Mouse (Mus musculus) cortical plate, adult 2 months (tissue): ENCODE data around the gene Efhd1. TPM values are rescaled to one million over a fixed set of nuclear protein-coding genes. Genes with fewer than 3 reads are reported as not detected.

Experiments used
- H3K27ac ChIP-seq: fragments of 200-500 bp; 2 replicates; pipeline ENCODE4 v1.5.1; 2012; ENCODE audit warnings: low read length, control low read depth, inconsistent platforms; ENCODE audit not compliant: insufficient read depth
- H3K4me1 ChIP-seq: fragments of 200-500 bp; 2 replicates; pipeline ENCODE4 v1.6.1; 2011; ENCODE audit warnings: low read length; ENCODE audit not compliant: control insufficient read depth, insufficient read depth
- H3K4me3 ChIP-seq: fragments of 200-500 bp; 2 replicates; pipeline ENCODE4 v1.5.1; 2011; ENCODE audit warnings: mild to moderate bottlenecking, low read length, control low read depth; ENCODE audit not compliant: insufficient read depth
- CTCF ChIP-seq: fragments of 200-500 bp; IDR thresholded peaks from 2 replicates; pipeline ENCODE4 v1.5.1; 2011; ENCODE audit warnings: mild to moderate bottlenecking, control low read depth, low read length; ENCODE audit not compliant: insufficient read depth; ENCODE audit errors: extremely low read depth
- POLR2A ChIP-seq: fragments of 200-500 bp; IDR thresholded peaks from 2 replicates; pipeline ENCODE4 v1.6.1; 2011; ENCODE audit warnings: mild to moderate bottlenecking, low read length, control low read depth; ENCODE audit not compliant: insufficient read depth; ENCODE audit errors: extremely low read depth
- polyA plus RNA-seq: library from polyadenylated mRNA; depleted of rRNA; stranded (reverse); fragments of >200 nt; gene quantifications from 2 replicates; pipeline ENCODE4 v1.2.3, GENCODE M21; 2012

Gene Efhd1
- polyA plus RNA-seq, 1 experiment, result 36.5 TPM

- TF ChIP-seq POLR2A (no peak), CTCF (no peak)
- no peaks in the 10 kb centered on the region for H3K4me1 ChIP-seq
- H3K4me3 ChIP-seq, result no peak overlapping the region
- H3K27ac ChIP-seq, result no peak overlapping the region
Measured at GRCm38 (mm10) chr1:87297346-87297925, 33.3 kb downstream of the Efhd1 start.

DNA sequence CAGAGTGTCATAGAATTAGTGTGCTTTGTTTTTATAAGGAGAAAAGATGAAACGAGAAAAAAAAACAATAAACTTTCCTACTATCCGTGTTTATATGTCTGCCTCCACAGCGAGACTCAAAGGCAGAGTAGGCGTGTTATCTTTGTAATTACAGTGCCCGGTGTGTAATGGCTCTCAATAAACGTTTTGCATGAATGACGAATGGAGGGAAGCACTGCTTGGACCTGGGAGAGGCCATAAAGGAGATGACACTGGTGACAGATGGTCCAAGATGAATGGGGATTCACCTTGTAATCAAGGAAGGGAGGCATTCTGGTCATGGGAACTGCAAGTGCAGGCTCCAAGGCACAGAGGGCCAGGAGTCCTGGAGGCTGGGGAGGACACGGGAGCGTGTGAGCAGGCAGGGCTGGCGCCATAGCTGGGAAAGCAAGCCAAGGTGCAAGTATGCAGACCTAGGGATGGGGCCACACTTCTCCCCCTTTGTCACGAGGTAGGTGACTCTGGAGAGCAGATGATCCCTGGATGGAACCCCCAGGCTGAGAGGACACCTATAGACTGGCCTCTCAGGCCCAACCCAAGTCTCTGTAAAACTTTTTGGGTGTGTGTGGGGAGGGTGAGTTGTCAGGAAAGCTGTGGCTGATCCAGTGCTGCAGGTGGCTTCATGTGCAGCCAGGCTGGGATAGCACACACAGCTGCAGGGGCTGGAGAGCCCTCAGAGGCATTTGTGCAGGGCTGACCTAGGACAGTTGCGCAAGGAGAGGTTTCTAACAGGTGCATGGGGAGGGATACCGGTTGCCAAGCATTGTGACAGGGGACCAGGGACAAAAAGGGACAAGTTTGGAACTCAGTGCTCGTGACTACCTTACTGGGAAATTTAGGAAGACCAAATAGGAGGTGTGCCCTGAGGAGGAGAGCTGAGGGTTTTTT lies 36.5 kb downstream of the Efhd1 start:
- TF ChIP-seq CTCF, result no peak

GRCm38 (mm10) chr1:87301971-87302370 lies 37.8 kb downstream of the Efhd1 start:
- Histone ChIP-seq H3K4me1 (no peaks in the 10 kb centered on the region), H3K4me3 (no peak overlapping the region), H3K27ac (no peak overlapping the region)
- TF ChIP-seq CTCF (no peak), POLR2A (no peak)

More for the DNA sequence above, 36.5 kb downstream of the Efhd1 start:
- H3K27ac ChIP-seq, result no peak overlapping the region
- no peaks in the 10 kb centered on the region for H3K4me1 ChIP-seq
- H3K4me3 ChIP-seq, result no peak overlapping the region

- Histone ChIP-seq H3K4me3 (no peak overlapping the region), H3K27ac (no peak overlapping the region), H3K4me1 (no peaks in the 10 kb centered on the region)
- TF ChIP-seq CTCF, result no peak
- TF ChIP-seq POLR2A, result no peak
Measured at GRCm38 (mm10) chr1:87308952-87309351, 44.8 kb downstream of the Efhd1 start.

DNA sequence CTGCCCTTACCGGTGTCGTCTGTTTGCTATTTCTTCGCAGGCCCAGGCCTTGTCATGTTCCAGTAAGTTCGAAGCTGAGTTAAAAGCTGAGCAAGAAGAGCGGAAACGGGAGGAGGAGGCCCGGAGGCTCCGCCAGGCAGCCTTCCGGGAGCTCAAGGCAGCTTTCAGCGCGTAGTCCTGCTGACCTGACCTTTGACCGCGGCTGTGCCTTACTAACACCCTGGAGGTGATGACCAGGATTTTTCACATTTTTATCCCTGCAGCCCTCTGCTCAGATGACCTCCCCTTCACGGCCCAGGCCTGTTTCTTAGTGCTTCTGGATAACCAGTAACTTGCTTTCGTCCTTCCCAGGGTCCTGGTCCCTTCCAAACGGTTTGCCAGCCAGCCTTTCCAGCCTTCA lies 45.5 kb downstream of the Efhd1 start:
- Histone ChIP-seq H3K4me1 (no peaks in the 10 kb centered on the region), H3K4me3 (no peak overlapping the region), H3K27ac (no peak overlapping the region)
- TF ChIP-seq POLR2A (no peak), CTCF (no peak)

DNA sequence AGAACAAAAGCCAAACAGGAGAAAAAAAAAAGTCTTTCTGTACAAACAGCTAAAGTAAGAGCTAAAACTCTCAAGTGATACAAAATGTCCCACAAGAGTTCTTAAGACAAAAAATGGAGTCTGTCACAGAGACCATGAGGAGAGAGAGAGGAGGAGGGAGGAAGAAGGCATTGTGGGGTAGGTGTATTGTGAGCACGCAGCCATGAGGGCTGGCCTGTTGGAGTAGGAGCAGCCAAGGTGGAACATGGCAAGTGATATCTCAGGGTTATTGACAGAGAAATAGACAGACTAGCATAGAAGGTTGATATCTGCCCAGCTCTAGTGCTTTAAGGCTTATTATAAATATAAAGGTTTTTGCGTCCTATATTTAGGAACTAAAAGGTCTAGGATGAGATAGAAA lies 48.5 kb downstream of the Efhd1 start:
- H3K4me1 ChIP-seq, result no peaks in the 10 kb centered on the region
- no peak overlapping the region for H3K4me3 ChIP-seq
- TF ChIP-seq POLR2A (no peak), CTCF (no peak)
- no peak overlapping the region for H3K27ac ChIP-seq

GRCm38 (mm10) chr1:87313116-87313515 lies 49.0 kb downstream of the Efhd1 start:
- Histone ChIP-seq H3K4me3 (no peak overlapping the region), H3K4me1 (no peaks in the 10 kb centered on the region), H3K27ac (no peak overlapping the region)
- TF ChIP-seq CTCF (no peak), POLR2A (no peak)

DNA sequence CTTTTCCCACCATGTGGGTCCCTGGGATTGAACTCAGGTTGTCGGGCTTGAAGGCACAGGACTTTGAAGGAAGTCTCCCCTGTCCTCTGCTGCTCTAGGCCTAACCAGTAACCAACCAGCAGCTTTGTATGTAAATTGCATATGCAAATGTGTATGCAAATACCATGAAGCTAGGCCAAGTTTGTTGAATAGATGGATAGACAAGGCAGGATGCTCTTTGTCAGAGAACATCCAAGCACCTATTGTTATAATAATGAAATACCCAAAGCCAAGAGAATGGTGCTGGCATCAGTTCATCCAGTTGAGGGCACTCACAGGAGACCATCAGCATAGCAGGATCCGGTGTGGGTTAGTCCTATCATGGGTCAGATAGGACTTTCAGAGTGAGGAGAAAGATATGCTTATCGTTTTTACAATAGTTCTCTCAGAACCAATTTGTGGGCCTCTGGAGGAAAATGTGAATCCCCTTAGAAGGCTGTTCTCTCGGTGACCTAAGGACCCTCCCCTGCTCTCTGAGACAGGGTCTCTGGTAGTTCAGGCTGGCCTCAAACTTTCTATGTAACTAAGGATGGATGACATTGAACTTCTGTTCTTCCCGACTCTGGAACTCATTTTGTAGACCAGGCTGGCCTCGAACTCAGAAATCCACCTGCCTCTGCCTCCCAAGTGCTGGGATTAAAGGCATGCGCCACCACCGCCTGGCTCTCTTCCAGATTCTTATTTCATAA lies 49.8 kb downstream of the Efhd1 start:
- Histone ChIP-seq H3K4me1 (no peaks in the 10 kb centered on the region), H3K27ac (no peak overlapping the region), H3K4me3 (no peak overlapping the region)
- TF ChIP-seq POLR2A (no peak), CTCF (no peak)

GRCm38 (mm10) chr1:87315431-87315830 lies 51.3 kb downstream of the Efhd1 start:
- Histone ChIP-seq H3K4me1 (no peaks in the 10 kb centered on the region), H3K27ac (no peak overlapping the region), H3K4me3 (no peak overlapping the region)
- TF ChIP-seq POLR2A, result no peak
- TF ChIP-seq CTCF, result no peak

- no peaks in the 10 kb centered on the region for H3K4me1 ChIP-seq
- no peak overlapping the region for H3K27ac ChIP-seq
- H3K4me3 ChIP-seq, result no peak overlapping the region
- TF ChIP-seq POLR2A (no peak), CTCF (no peak)
Measured at GRCm38 (mm10) chr1:87315894-87316293, 51.7 kb downstream of the Efhd1 start.
